Mouse (Mus musculus): ENCODE results near the gene Nt5c2. TPM values are rescaled to one million over a fixed set of nuclear protein-coding genes. Genes with fewer than 3 reads are reported as not detected.

The Nt5c2 gene
- total RNA-seq (2021) = 10 to 100 TPM; 73.7 to 82.1 TPM
- long read RNA-seq, experiment 1, transcript Nt5c2-202 (18 exons, 3,728 nt) = minor isoform, 8 of 112 reads
- long read RNA-seq, experiment 1, transcript Nt5c2-203 (18 exons, 3,148 nt) = major isoform, 58 of 112 reads
- long read RNA-seq, experiment 1, partial matches to known transcripts = 5 of 112 reads
- long read RNA-seq, experiment 1, other reads (novel, unspliced or antisense) = 39 of 112 reads
- long read RNA-seq, experiment 2, transcript Nt5c2-203 (18 exons, 3,148 nt) = major isoform, 23 of 48 reads
- long read RNA-seq, experiment 2, partial matches to known transcripts = 3 of 48 reads
- long read RNA-seq, experiment 2, other reads (novel, unspliced or antisense) = 19 of 48 reads

- DNase-seq (ENCODE audit: extremely low spot score in 1 of 2, low spot score in 2 of 2) = peak; percentile 83 to 86
- intact Hi-C loops (cut with DNase I) = loop anchor here (2.0 kb wide), 1 partner anchor 20 kb away; no protein-coding TSS in a partner anchor
- TF ChIP-seq CTCF (IDR thresholded peaks at IDR 0.05) = no peak
Measured at GRCm38 (mm10) chr19:47014447-47015381, at the start of gene Nt5c2, which contains the start of gene Ina. Gene Nt5c2, minus strand, starts transcription at chr19:47015153. Gene Ina, plus strand, starts transcription at chr19:47014698.

DNA sequence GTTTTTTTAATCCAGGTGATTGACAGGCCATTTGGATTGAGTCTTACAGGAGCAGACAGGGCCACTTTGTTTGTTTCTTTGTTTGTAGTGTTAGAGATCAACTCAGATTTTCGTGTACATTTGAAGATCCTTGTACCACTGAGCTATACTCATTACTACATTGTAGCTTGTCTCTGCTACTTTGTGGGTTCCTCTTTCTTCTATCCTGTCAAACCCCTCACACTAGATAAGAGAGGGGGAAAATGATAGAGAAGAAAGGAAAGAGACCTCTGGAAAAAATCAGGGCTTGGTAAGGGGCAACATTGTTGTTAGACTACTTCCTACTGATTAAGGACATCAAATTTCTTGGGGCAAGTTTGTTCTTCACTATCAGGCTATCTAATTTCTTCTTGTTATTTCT is 42.7 kb upstream of the Nt5c2 start:
- intact Hi-C loops (cut with DNase I) = no loop called here
- no peak for DNase-seq (ENCODE audit: extremely low spot score in 1 of 2, low spot score in 2 of 2)
- no peak overlapping the region for H3K27ac ChIP-seq
- no peak for TF ChIP-seq CTCF (IDR thresholded peaks at IDR 0.05)
- no peak overlapping the region for H3K4me3 ChIP-seq

More at GRCm38 (mm10) chr19:47014447-47015381, at the start of gene Nt5c2, which contains the start of gene Ina:
- H3K4me3 ChIP-seq = peak within 1 kb of the TSS; percentile 67
- H3K27ac ChIP-seq = peak within 1 kb of the TSS; percentile 97

DNA sequence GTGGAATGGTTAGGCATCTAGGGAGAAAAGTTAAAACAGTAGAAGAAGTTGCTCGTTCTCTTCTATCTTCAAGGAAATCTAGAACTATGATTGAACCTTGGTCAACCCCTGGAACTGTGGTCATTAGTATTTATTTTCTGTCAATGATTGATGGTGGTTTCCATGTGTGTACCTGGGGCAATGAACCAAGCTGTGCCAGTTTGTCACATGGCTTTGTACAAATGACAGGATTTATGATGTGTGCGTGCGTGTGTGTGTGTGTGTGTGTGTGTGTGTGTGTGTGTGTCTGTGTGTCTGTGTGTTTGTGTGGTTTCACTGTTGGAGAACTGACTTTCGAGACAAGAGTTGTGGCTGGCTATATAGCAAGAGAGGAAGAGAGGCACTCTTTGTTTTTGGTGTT is 38.5 kb upstream of the Nt5c2 start:
- H3K27ac ChIP-seq = no peak overlapping the region
- intact Hi-C loops (cut with DNase I) = no loop called here
- no peak overlapping the region for H3K4me3 ChIP-seq
- no peak for TF ChIP-seq CTCF (IDR thresholded peaks at IDR 0.05)
- DNase-seq (ENCODE audit: extremely low spot score in 1 of 2, low spot score in 2 of 2) = no peak

DNA sequence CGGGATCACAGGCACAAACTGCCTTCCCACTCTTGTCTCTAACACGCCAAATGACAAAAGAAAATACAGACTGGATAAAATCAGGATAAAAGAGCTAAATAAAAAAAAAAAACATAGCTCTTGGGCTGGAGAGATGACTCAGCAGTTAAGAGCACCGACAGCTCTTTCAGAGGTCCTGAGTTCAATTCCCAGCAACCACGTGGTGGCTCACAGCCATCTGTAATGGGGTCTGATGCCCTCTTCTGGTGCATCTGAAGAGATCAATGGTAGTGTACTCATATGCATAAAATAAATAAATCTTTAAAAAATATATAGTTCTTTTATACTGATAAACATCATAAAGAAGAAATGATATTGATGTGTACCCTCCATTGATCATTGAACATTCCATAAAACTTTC is 38.0 kb upstream of the Nt5c2 start:
- TF ChIP-seq CTCF (IDR thresholded peaks at IDR 0.05) = no peak
- H3K27ac ChIP-seq = no peak overlapping the region
- DNase-seq (ENCODE audit: extremely low spot score in 1 of 2, low spot score in 2 of 2) = no peak
- no peak overlapping the region for H3K4me3 ChIP-seq
- intact Hi-C loops (cut with DNase I) = no loop called here

DNA sequence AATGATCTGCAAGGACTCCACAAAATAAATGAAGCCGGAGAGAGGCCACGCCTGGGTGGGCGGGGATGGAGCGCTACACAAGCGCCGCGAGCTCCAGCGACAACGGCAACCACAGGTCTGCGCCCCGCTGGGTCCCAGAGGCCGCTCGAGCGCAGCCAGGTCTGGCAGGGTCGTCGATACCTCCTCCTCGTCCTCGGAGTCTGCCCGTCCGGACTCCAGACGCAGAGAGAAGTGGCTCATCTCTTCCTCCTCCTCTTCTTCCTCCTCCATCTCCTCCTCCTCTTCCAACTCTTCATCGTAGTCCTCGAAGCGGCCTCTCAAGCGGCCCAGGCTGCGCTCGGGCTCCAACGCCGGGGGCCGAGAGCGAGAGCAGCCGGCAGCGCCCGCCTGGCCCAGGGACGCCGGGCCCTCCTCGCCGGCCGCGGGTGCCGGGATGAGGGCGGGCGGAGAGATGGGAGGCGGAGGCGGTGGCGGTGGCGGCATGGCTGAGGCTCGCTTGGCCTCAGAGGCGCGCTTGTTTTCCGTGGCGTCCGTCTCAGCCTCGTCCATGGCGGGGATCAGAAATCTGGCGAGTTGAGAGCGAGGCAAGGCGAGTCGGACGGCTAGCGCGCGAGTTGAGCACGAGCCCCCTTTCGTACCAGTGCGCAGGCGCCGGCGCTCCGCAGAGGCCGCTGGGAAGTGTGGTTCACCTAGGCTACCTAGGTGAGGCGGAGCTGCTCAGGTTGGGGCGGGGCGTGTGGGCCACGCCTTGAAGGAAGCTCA is 35.5 kb upstream of the Nt5c2 start, which contains the start of gene Pcgf6:
Gene Pcgf6, minus strand, starts transcription at position 636 of the 762 bp plus-strand sequence.
- Histone ChIP-seq H3K27ac (peak within 1 kb of the TSS; percentile 84), H3K4me3 (peak within 1 kb of the TSS; percentile 73)
- no peak; the same call in 1 of the 2 replicates for TF ChIP-seq CTCF (IDR thresholded peaks at IDR 0.05)
- DNase-seq (ENCODE audit: extremely low spot score in 1 of 2, low spot score in 2 of 2) = peak; percentile 84 to 87
- intact Hi-C loops (cut with DNase I) = loop anchor here (1.0 kb wide), 1 partner anchor 17 kb away; the partner anchor contains the start of gene Taf5

DNA sequence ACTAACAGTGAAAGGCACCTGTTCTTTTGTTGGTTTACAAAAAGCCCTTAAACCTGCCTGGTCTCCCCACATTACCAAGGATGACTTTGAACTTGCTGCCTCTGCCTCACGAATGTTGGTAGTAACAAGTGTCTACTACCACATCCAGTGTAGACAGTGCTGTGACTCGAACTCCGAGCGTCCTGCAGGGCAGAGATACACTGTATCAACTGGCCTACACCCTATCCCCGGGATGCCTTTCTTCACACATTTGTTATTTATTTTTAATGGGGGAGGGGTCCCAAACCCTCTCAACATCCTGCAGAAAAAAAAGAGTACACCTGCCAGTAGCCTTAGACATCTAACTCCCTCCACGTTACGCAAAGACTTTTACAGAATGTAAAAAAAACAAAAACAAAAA is 34.9 kb upstream of the Nt5c2 start:
- Histone ChIP-seq H3K4me3 (peak overlapping the region; percentile 73), H3K27ac (no peak overlapping the region; the same call in 1 of the 2 replicates)
- DNase-seq (ENCODE audit: extremely low spot score in 1 of 2, low spot score in 2 of 2) = no peak
- intact Hi-C loops (cut with DNase I) = loop anchor here (5.0 kb wide), 1 partner anchor 378 kb away; the partner anchor contains the start of gene Cyp17a1
- TF ChIP-seq CTCF (IDR thresholded peaks at IDR 0.05) = no peak

GRCm38 (mm10) chr19:47049061-47049460 is 34.1 kb upstream of the Nt5c2 start:
- intact Hi-C loops (cut with DNase I) = loop anchor here (5.0 kb wide), 1 partner anchor 377 kb away; the partner anchor contains the start of gene Cyp17a1

DNA sequence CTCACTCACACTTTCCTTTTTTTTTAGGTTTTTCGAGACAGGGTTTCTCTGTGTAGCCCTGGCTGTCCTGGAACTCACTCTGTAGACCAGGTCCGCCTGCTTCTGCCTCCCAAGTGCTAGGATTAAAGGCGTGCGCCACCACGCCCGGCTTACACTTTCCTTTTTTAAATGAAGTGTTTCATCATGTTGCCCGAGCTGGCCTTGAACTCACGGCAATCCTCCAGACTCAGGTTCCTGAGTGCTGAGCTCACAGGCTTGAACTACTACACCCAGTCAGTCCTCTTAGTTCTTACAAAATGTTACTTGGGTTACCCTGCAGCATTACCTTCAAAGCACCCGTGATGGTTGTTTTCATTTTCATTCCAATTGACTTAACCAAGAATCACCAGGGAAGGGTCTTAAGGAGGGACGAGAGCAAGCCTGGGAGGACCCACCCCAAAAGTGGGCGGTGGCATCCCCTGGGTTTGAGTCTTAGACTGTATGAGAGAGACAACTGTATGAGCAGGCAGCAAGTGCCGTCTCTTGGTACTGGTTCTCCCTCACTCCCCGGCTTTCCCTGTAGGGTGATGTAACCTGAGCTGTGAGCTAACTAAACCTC is 32.4 kb upstream of the Nt5c2 start:
- Histone ChIP-seq H3K27ac (no peak overlapping the region), H3K4me3 (no peak overlapping the region)
- TF ChIP-seq CTCF (IDR thresholded peaks at IDR 0.05) = no peak
- intact Hi-C loops (cut with DNase I) = loop anchor here (5.0 kb wide), 1 partner anchor 375 kb away; the partner anchor contains the start of gene Cyp17a1
- no peak for DNase-seq (ENCODE audit: extremely low spot score in 1 of 2, low spot score in 2 of 2)

More at GRCm38 (mm10) chr19:47049061-47049460, 34.1 kb upstream of the Nt5c2 start:
- DNase-seq (ENCODE audit: extremely low spot score in 1 of 2, low spot score in 2 of 2) = no peak
- H3K4me3 ChIP-seq = no peak overlapping the region
- TF ChIP-seq CTCF (IDR thresholded peaks at IDR 0.05) = no peak
- H3K27ac ChIP-seq = no peak overlapping the region

GRCm38 (mm10) chr19:47046343-47046742 is 31.4 kb upstream of the Nt5c2 start:
- intact Hi-C loops (cut with DNase I) = loop anchor here (5.0 kb wide), 1 partner anchor 374 kb away; the partner anchor contains the start of gene Cyp17a1
- H3K27ac ChIP-seq = no peak overlapping the region
- peak; percentile 31 for TF ChIP-seq CTCF (IDR thresholded peaks at IDR 0.05)
- no peak overlapping the region for H3K4me3 ChIP-seq
- DNase-seq (ENCODE audit: extremely low spot score in 1 of 2, low spot score in 2 of 2) = no peak

- no peak overlapping the region for H3K27ac ChIP-seq
- intact Hi-C loops (cut with DNase I) = loop anchor here (5.0 kb wide), 1 partner anchor 281 kb away; the partner anchor contains the start of gene Cnnm2
- no peak overlapping the region for H3K4me3 ChIP-seq
- peak; percentile 58 for TF ChIP-seq CTCF (IDR thresholded peaks at IDR 0.05)
- no peak for DNase-seq (ENCODE audit: extremely low spot score in 1 of 2, low spot score in 2 of 2)
Measured at GRCm38 (mm10) chr19:47043608-47044007, 28.7 kb upstream of the Nt5c2 start.

Measured in left cerebral cortex, adult 2 months (tissue).